ENCODE assay signal across 9 mouse cellular contexts in the genomic region with DNA sequence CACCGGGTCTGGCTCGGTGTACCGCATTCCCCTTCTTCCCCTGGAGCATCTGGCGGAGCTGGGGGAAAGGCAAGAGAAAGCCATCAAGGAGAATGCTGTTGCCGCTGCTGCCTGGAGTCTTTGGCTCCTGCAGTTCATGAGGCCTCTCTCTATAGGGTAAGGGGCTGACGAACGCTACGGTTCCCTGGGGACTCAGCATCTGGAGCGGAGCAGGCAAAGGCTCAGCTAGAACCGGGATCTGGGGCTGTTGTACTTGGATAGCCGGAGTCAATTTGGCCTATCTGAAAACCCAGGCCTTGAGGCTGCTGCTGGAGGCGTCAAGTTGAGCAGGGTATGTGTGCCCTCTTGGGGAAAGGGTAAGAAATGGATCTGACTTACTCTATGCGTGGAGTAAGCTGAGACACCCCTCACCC. TPM values are rescaled to one million over a fixed set of nuclear protein-coding genes. Genes with fewer than 3 reads are reported as not detected.
DNase-seq lines count a peak whose midpoint lies in the region; ATAC-seq lines count a peak whose summit lies in the region.
"Had no signal": no experiment of that assay in that cellular context is flagged by ENCODE, and none has a peak within 500 bp of the region (broad histone marks: within the 10 kb centered on the region; RNA-seq: fewer than 3 reads in every experiment).

No protein-coding gene starts in this region.

- no peak for ATAC-seq in heart, embryonic 15.5 days (replicated peaks; ENCODE audit: insufficient number of reproducible peaks, insufficient read depth, low FRiP score, low read depth)
- ATAC-seq in hindbrain, embryonic 14.5 days (ENCODE audit: low FRiP score), result no peak
- peak; percentile 34 for ATAC-seq in midbrain, embryonic 16.5 days
- no peak for ATAC-seq in frontal cortex, adult (ENCODE audit: low TSS enrichment)

- WGBS in heart, embryonic 15.5 days, result 2% methylated on average over 13 of the region's 13 CpGs
- WGBS in hindbrain, embryonic 14.5 days, result under 1% methylated on average over 13 of the region's 13 CpGs
- 1% methylated on average over 13 of the region's 13 CpGs for WGBS in midbrain, embryonic 16.5 days

- H3K4me3 ChIP-seq in heart, embryonic 15.5 days, result peak overlapping the region; percentile 43
- H3K4me3 ChIP-seq in hindbrain, embryonic 14.5 days (replicated peaks; ENCODE audit: low read length), result peak overlapping the region; percentile 29
- peak overlapping the region; percentile 47 for H3K4me3 ChIP-seq in midbrain, embryonic 16.5 days (ENCODE audit: low read depth, low read length)

- no peaks in the 10 kb centered on the region for H3K36me3 ChIP-seq in heart, embryonic 15.5 days
- H3K36me3 ChIP-seq in hindbrain, embryonic 14.5 days (replicated peaks; ENCODE audit: control insufficient read depth, insufficient read depth), result no peaks in the 10 kb centered on the region
- no peaks in the 10 kb centered on the region for H3K36me3 ChIP-seq in midbrain, embryonic 16.5 days (ENCODE audit: control insufficient read depth, insufficient read depth, low read length)

- H3K9ac ChIP-seq in heart, embryonic 15.5 days, result 0 out of 2 replicates have a peak overlapping the region, but pooled peaks have one; percentile 41
- H3K9ac ChIP-seq in hindbrain, embryonic 14.5 days, result peak overlapping the region; percentile 51
- H3K9ac ChIP-seq in midbrain, embryonic 16.5 days (ENCODE audit: low read depth, low read length), result peak overlapping the region; percentile 61

- peaks cover 73% of the 10 kb centered on the region for H3K27me3 ChIP-seq in heart, embryonic 15.5 days
- peaks cover 83% of the 10 kb centered on the region for H3K27me3 ChIP-seq in hindbrain, embryonic 14.5 days (ENCODE audit: control insufficient read depth, insufficient read depth, low read length)
- peaks cover 18% of the 10 kb centered on the region for H3K27me3 ChIP-seq in midbrain, embryonic 16.5 days (ENCODE audit: control insufficient read depth, insufficient read depth, low read depth, low read length)

- peaks cover 71% of the 10 kb centered on the region for H3K4me1 ChIP-seq in heart, embryonic 15.5 days (replicated peaks)
- H3K4me1 ChIP-seq in hindbrain, embryonic 14.5 days (replicated peaks; ENCODE audit: control insufficient read depth, insufficient read depth, low read length), result peaks cover 9% of the 10 kb centered on the region
- H3K4me1 ChIP-seq in midbrain, embryonic 16.5 days (ENCODE audit: control insufficient read depth, insufficient read depth, low read length), result peaks cover 13% of the 10 kb centered on the region; the same call in 1 of the 2 replicates

- peak overlapping the region; percentile 33; the same call in 1 of the 2 replicates for H3K27ac ChIP-seq in heart, embryonic 15.5 days
- peak overlapping the region; percentile 78 for H3K27ac ChIP-seq in hindbrain, embryonic 14.5 days
- peak overlapping the region; percentile 85 for H3K27ac ChIP-seq in midbrain, embryonic 16.5 days (ENCODE audit: low read length)

- peak overlapping the region; percentile 99 for H3K4me2 ChIP-seq in heart, embryonic 15.5 days
- H3K4me2 ChIP-seq in hindbrain, embryonic 14.5 days (replicated peaks), result peak overlapping the region; percentile 53
- peak overlapping the region; percentile 68 for H3K4me2 ChIP-seq in midbrain, embryonic 16.5 days (ENCODE audit: low read length)

- no peak for DNase-seq in heart, adult 8-10 months (ENCODE audit: low spot score)
- peak; percentile 57 for DNase-seq in R1 (ENCODE audit: low read depth, low spot score)
- DNase-seq in hindbrain, embryonic 14.5 days (ENCODE audit: low spot score), result no peak
- no peak for DNase-seq in frontal cortex, postnatal 25 days (ENCODE audit: low spot score in 2 of 2)
- no peak for DNase-seq in right cerebral cortex, adult 18-20 months

- no peaks in the 10 kb centered on the region for H3K9me3 ChIP-seq in heart, embryonic 15.5 days (replicated peaks)
- H3K9me3 ChIP-seq in hindbrain, embryonic 14.5 days (ENCODE audit: control insufficient read depth, low read length), result no peaks in the 10 kb centered on the region
- no peaks in the 10 kb centered on the region for H3K9me3 ChIP-seq in midbrain, embryonic 16.5 days (replicated peaks; ENCODE audit: control insufficient read depth, low read length, poor library complexity, severe bottlenecking)

RNA-seq across cellular contexts. Expression of a gene that starts 0.6 kb away (rescaled TPM):
- polyA plus RNA-seq in heart, embryonic 15.5 days (2015; fragmentation: Nextera tagmentation; extraction: Ambion mirVana), result 0.10 TPM in 1 of 2 replicates, not detected in the other
- total RNA-seq in heart, adult 8-10 months (2022), result not detected
- 0.36 and 0.52 TPM in 2 replicates for polyA plus RNA-seq in hindbrain, embryonic 14.5 days (2014; fragmentation: Nextera tagmentation; extraction: Ambion mirVana)
- 1.1 and 1.6 TPM in 2 replicates for polyA plus RNA-seq in midbrain, embryonic 16.5 days (2015; fragmentation: Nextera tagmentation; extraction: Ambion mirVana)
- polyA plus RNA-seq: cortical plate, adult 2 months had no signal

RNA-seq across cellular contexts. Expression of a gene that starts 7.7 kb away (rescaled TPM):
- polyA plus RNA-seq in heart, embryonic 15.5 days (2015; fragmentation: Nextera tagmentation; extraction: Ambion mirVana), result not detected in 2 replicates
- total RNA-seq in heart, adult 8-10 months (2022), result not detected
- polyA plus RNA-seq in hindbrain, embryonic 14.5 days (2014; fragmentation: Nextera tagmentation; extraction: Ambion mirVana), result 1.1 and 1.2 TPM in 2 replicates
- 2.3 and 4.0 TPM in 2 replicates for polyA plus RNA-seq in midbrain, embryonic 16.5 days (2015; fragmentation: Nextera tagmentation; extraction: Ambion mirVana)
- polyA plus RNA-seq: cortical plate, adult 2 months had no signal

RNA-seq across cellular contexts. Expression of a gene that starts 8.2 kb away (rescaled TPM):
- polyA plus RNA-seq in heart, embryonic 15.5 days (2015; fragmentation: Nextera tagmentation; extraction: Ambion mirVana), result 2.7 and 9.4 TPM in 2 replicates
- 1 to 10 TPM; 1.2 to 1.7 (median 1.3) TPM for total RNA-seq in heart, adult 8-10 months (2022)
- 28.2 and 29.0 TPM in 2 replicates for polyA plus RNA-seq in hindbrain, embryonic 14.5 days (2014; fragmentation: Nextera tagmentation; extraction: Ambion mirVana)
- 84.5 and 92.5 TPM in 2 replicates for polyA plus RNA-seq in midbrain, embryonic 16.5 days (2015; fragmentation: Nextera tagmentation; extraction: Ambion mirVana)

Comparison
In these comparisons a context has a peak if more than half of its experiments do, and no peak if none do; other contexts are left out.
1. H3K27ac ChIP-seq: peak in every context shown above with its lines; median percentile 85 in midbrain, embryonic 16.5 days; 78 in hindbrain, embryonic 14.5 days; 33 in heart, embryonic 15.5 days.